Mouse (Mus musculus) lung, postnatal 14 days (tissue): ENCODE data around the gene Irx3.

Experiments used
- DNase-seq: peaks from one replicate; pipeline ENCODE4 v3.0.0; 2021

Gene Irx3

GRCm38 (mm10) chr8:91800523-91801240 lies 1.2 kb downstream of the Irx3 start:
- DNase-seq = peak; percentile 16

GRCm38 (mm10) chr8:91799681-91800522 lies 2.0 kb downstream of the Irx3 start:
- DNase-seq = peak; percentile 15

DNA sequence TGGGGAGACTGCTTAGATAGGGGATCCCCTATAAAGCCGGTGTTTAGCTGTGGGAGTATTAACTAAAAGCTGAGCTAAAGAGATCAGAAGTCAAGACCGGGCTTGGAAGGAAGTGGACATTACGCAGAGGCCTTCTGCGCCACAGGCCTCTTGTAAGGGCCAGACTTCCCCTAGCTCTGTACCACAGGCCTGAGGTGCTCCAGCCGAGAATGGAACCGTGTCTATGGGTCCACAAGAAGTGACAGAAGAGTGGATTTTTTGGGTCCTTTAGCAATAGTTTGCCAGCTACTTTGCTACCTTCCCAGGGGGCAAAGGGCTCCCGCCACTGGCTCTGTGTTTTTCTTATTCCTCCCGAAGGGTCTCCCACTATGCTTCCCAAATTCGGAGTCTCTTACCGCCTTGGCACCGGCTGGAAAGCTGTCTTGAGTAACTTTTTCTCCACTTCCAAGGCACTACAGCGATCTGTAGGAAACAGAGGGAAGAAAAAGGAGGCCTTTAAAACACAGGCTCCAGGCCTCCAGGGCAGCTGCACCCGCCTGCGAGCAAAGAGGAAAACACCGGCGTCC lies 2.8 kb downstream of the Irx3 start:
- no peak for DNase-seq

- DNase-seq = peak; percentile 80
Observed at GRCm38 (mm10) chr8:91797626-91798271, 4.1 kb downstream of the Irx3 start.

- no peak for DNase-seq
Observed at GRCm38 (mm10) chr8:91793846-91794245, 8.0 kb downstream of the Irx3 start.

DNA sequence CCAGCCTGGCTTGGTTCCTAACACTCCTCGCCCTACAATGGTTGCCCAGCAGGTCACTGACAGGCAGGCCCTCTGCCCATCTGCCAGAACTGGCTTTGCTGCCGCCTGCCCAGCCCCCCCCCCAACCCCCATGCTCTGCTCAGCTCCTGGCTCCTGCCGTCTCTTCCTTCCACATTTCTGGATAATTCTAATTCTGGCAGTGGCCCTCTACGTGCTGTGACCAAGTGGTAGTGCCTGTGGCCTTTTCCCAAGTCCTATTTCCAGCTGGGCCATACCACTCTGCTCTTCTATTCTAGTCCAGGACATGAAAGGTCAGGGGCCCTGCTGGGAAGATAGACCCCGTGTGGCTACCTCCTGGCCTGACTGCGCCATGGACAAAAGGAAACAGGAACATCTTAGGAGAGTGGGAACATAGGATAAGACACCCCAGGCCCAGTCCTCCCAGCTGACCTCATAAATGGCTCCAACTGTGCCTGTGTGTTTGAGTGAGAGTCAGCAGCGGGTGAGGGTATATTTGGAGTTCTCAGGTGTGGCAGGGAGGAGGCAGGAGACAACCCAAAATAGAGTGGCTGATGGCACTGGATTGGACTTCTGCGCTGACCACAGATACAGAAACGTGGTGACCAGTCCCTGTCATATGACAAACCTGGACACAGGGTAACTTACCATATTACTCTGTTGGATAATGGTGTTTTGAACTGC lies 14.5 kb downstream of the Irx3 start:
- no peak for DNase-seq

DNA sequence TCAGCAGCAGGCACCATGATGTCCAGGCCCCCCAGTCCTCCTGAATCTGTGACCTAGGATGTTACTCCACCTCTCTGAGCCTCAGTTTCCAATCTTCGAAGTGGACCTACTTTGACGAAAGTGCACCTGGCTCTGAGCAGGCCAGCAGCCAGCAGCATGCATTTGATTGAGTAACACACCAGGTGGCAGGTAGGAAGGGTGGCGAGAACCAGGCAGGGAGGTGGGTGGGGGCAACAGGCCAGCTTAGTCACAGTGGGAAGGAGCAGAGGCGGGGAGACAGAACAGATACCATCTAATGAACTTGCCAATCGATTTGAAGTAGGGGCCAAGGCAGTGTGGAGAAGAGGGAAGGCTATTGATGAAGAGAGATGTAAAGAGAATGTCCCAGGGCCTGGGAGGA lies 18.9 kb downstream of the Irx3 start:
- DNase-seq = no peak

DNA sequence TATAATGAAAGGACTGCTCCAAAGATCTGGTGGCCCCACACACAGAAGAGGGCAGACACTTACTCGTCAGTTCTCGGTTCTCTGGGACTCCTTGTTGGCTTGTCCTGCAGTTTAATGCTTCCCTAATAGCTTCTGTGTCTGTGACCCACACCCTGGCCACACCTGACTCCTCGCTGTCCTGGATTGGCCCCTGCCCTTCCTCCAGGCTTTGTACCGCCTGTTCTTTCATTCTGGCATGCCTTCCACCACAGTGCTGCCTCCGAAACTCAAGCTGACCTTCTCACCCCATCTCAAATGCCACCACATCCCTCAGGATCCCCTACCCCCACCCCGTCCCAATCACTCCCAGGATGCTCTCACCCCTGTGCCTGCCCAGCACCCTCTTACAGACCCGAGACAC lies 19.7 kb downstream of the Irx3 start:
- no peak for DNase-seq

DNA sequence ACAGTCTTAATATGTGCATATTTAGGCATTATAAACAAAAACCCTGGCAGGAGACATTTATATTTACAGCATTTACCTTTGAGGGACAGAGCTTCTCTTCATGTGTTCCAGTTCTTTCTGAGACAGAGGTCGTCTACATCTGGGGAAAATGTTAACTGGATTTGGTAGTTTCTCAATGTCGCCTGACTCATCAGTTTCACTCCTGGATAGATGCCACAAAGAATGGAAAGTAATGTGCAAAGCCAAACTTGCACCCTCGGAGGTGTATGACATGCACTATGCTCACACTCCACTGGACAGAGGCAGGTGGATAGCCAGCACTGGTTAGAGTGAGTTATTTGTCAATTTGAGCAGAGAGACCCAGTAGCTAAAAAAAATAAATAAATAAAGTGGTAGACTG lies 21.2 kb downstream of the Irx3 start:
- no peak for DNase-seq

DNA sequence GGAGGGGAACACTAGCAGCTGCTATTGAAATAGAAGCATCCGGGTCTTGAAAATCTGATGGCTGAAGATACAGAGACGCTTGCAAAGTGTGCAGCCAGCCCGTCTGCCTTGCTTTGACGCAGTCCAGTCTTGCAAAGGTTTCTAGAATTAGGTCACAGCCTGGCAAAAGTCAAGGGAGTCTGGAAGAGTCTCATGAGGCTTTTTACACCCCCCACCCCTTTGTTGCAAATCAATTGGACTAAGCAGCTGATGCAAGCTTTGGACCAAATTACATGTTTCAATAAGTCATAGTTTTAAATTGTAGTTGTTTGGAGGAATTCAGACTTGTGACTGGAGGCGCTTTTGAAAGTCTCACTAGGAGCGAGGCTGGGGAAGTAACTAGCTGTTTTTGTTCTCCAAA lies 33.0 kb downstream of the Irx3 start:
- DNase-seq = no peak

DNA sequence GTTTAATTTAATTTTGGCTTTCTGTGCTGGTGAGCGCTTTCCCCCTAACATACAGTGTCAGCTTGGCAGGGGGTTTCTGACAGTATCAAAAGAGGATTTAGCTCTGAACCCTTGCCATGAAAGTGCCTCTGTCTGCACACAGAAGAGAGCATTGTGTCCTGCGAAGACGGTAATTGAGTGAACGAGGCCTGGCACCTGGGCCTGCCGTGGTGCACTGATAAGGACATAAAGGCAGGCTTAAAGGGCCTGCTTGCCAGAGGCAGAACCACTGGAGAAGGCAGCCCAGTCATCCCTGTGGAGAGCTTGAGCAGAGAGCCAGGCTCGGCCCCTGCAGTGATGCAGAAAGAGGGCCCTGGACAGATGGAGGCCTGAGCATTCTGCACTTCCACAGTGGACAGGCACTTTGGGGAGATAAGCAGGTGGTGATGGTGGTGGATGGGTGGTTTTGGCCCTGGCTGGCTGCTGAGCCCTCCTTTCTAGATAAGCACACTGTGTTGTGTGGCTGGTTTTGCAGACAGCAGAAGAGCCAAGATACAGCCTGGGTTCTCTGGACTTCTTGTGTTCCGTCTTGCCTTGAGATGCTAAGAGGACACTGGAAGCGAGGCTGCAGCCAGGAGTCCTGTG lies 36.3 kb downstream of the Irx3 start:
- no peak for DNase-seq

GRCm38 (mm10) chr8:91755566-91755965 lies 46.3 kb downstream of the Irx3 start:
- no peak for DNase-seq

DNA sequence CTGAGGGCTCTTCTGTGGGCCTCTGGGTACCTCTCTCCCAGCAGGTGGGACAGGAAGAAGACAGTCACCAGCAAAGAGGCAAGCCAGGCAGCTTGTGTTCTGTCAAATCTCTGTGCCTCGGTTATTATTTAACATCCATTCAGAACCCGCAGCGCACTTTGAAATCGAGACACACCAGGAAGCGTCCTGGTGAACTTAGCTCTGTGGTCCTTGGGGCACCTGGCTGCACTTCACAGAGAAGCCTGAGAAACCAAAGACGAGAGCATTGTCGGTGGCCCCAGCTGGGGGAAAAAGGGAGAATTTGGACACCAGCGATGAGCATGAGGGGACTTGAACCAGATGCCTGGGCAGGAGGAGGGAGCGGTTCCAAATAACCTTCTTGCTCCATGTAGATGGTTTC lies 46.8 kb downstream of the Irx3 start:
- no peak for DNase-seq

- DNase-seq = no peak
Observed at GRCm38 (mm10) chr8:91750794-91751125, 51.1 kb downstream of the Irx3 start.

DNA sequence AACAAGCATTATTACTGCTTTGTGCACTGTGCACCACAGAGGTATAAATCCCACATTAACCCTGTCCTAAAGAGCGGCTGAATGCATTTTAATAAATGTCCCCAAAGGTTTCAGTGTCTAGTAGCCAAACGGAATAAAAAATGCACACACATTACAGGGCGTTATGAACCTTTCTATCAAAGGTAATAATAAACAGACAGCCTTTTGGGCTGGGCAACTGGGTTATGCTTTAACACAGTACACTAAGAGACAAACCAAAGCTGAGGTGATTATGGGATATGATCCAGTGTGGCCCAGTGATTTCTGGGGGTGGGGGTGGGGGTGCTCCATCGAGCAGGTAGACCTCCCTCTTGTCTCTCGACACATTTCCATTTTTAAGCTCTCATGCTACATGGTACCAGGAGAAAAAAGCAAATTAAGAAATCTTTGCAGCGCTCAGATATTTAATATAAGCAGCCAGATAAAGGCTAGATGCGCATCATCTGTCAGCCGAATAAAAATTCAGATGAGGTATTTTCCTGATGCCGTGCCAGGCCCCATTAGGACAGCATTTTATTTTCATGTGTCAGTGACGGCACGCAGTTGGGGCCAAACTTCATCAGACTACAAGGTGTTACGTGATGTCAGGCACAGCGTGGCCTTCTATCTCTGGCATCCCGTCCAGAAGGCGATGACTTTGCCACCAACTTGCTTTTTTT lies 51.6 kb downstream of the Irx3 start:
- DNase-seq = peak; percentile 11

DNA sequence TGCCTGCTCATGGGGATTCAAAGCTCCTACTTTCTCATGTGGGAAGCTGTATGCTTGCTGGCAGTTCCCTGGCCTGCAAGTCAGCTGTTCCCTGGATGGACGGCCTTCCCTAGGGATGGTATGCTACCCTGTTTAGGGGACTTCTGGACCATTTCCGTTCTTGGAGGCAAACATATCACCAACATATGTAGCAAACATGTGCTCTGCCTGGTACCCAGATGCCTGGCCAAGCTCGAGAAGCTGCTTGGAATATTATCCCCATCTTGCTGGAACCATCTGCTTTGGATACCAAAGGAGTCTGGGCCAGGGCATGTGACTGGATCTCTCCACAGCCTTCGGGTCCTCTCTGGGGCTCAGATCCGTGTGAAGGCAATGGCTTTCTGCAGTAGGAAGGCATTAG lies 52.5 kb downstream of the Irx3 start:
- DNase-seq = no peak
